Mouse (Mus musculus) cerebellum, postnatal 4 days (tissue): ENCODE data around the gene Clpp.

Experiments
- DNase-seq, 2 experiments: peaks; one replicate each; pipeline ENCODE4 v3.0.0; 2022; ENCODE audit warnings: low spot score in 2 of 2, mixed read lengths in 1 of 2

Gene Clpp

DNA sequence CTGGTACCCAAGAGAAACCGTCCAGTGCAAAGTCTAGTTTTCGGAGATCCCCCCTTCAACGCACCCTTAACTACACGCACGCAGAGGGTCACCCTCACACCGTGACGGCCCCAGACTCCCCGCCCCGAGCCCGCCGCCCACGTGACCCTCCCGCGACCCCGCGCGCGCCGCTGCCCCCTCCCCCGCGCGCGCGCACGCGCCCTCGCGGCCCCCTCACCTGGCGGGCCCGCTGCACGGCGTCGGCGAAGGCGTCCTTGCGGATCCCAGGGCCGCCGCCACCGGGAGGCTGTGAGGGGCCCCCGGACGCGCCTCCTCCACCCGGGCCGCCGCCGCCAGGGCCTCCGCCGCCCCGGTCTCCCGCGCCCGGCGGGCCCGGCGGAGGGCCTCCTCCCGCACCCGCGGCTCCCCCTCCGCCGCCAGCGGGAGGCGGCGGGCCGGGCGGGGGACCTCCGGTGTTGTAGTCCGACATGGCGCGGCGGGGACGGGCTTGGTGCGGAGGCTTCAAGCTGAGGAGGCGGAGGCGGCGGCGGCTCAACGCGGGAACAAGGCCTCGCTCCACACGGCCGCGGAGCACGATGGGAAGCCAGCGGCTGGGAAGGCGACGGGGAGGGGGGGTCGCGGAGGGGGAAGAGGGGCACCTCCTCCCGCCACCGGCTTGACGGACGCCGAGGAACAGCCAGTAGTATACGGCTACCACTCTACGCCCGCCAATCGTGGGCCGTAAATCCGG lies 41.0 kb downstream of the Clpp start, which contains the start of gene Khsrp:
Khsrp (minus strand) TSS at position 592 of the 730 bp plus-strand sequence.
- peak; percentile 42 to 62 for DNase-seq

DNA sequence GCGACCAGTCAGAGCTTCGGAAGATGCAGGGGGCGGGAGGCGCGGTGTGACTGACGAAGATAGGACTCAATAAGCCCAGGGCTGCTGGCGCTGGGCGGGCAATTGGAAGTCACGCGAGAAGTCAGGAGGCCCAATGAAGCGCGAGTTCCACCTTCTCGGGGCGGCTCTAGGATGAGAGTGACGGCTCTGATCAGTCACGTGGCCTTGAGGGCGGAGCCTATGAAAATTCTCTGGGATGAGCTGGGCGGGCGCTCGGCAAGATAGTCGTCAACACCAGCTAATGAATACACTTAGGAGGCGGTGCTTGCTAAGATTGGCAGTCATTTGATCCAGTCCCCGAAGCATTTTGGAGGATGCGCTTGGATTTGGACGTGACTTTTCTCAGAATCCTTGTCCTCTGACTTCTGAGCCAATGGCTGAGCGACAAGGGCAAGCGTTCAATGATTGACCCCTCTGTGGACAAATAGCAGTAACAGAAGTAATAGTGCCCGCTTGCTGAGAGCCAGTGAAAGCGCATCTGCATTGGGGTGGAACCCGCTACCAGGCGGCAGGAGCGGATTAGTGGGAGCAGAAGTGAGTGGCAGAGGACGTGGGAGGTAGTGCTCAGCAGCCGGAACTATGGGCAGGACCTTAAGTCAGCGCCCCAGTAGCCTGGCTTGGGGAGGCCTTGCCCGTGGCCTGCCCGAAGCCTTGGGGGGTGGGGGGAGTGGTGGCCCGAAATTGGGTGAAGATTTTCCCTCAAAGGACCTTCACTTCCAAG lies 41.7 kb downstream of the Clpp start:
- DNase-seq = peak; percentile 90 to 97

DNA sequence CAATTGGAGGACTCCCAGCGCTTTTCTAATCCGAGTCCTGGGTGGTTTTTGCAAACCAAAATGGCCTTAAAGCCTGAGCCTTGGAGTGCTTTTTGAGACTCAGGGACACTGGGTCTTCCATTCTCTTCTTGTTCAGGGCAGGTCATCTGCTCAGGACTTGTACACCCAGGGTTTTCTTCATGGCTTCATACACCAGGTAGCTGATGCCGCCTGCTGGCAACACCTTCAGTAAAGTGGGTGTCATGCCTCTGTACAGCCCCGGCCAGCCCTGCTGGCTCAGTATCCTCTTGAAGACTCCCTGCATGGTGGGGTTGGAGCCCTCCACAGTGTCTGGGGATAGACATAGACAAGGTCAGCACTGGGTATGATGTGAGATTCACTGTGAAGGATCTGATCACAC lies 42.7 kb downstream of the Clpp start:
- no peak for DNase-seq

GRCm38 (mm10) chr17:57038978-57039377 lies 48.9 kb downstream of the Clpp start:
- DNase-seq = no peak

DNA sequence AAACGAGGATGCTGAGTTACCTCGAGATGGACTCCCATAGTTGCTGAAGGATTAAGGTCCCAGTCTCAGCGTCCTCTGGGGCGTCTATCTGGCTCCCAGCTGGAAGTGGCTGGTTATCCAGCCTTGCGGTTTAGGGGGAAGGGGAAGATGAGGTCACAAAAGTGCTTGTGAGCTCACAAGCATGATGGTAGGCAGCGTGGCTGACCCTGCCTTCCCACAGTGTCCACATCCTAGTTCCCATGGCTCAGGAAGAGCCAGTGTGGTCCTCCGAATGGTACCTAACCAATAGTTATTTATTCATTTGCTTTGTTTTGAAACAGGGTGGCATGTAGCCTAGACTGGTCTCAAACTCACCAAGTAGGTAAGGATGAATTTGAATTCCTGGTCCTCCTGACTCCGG lies 51.4 kb downstream of the Clpp start, which contains the start of gene Slc25a41:
Slc25a41 (minus strand) TSS at position 101 of the 400 bp plus-strand sequence.
- no peak for DNase-seq
